Mouse (Mus musculus) hindbrain, embryonic 10.5 days (tissue): ENCODE measurements around the gene Clmp. TPM values are rescaled to one million over a fixed set of nuclear protein-coding genes. Genes with fewer than 3 reads are reported as not detected.
A peak's percentile ranks its signal among the peaks of the same experiment; 100 is the strongest.

Source experiments
- DNase-seq: peaks from one replicate; pipeline ENCODE4 v3.0.0-alpha.2; 2017; ENCODE audit warnings: low spot score
- H3K27ac ChIP-seq: fragments of 300-500 bp; sonication (generic); 2 replicates; pipeline ENCODE4 v1.5.1; 2016; ENCODE audit warnings: mild to moderate bottlenecking, moderate library complexity
- H3K27me3 ChIP-seq: fragments of 300-500 bp; sonication (generic); 2 replicates; pipeline ENCODE4 v1.6.1; 2016; ENCODE audit warnings: mild to moderate bottlenecking; ENCODE audit not compliant: poor library complexity, insufficient read depth, severe bottlenecking
- H3K36me3 ChIP-seq: fragments of 300-500 bp; sonication (generic); 2 replicates; pipeline ENCODE4 v1.6.1; 2016; ENCODE audit warnings: mild to moderate bottlenecking, moderate library complexity
- H3K4me1 ChIP-seq: fragments of 300-500 bp; sonication (generic); replicated peaks from 2 replicates; pipeline ENCODE4 v1.6.1; 2016; ENCODE audit warnings: mild to moderate bottlenecking
- H3K4me3 ChIP-seq: fragments of 300-500 bp; sonication (generic); 2 replicates; pipeline ENCODE4 v1.5.1; 2016; ENCODE audit warnings: mild to moderate bottlenecking, moderate library complexity
- H3K9me3 ChIP-seq: fragments of 300-500 bp; sonication (generic); 2 replicates; pipeline ENCODE4 v1.6.1; 2016; ENCODE audit warnings: mild to moderate bottlenecking, moderate library complexity
- WGBS: fragments of 180-500 bp; shearing (Covaris S2); methylation state at CpG from one replicate; pipeline ENCODE4 v1.1.7; 2016; 5-methylcytosine and 5-hydroxymethylcytosine counted together
- polyA plus RNA-seq: library from polyadenylated mRNA; unstranded; fragments of >200 nt; fragmentation: Nextera tagmentation; extraction: Ambion mirVana; gene quantifications from 2 replicates; pipeline ENCODE4 v1.2.1, GENCODE M21; 2016

The Clmp gene
- polyA plus RNA-seq, 1 experiment from 2014 or later, result 37.0 TPM

DNA sequence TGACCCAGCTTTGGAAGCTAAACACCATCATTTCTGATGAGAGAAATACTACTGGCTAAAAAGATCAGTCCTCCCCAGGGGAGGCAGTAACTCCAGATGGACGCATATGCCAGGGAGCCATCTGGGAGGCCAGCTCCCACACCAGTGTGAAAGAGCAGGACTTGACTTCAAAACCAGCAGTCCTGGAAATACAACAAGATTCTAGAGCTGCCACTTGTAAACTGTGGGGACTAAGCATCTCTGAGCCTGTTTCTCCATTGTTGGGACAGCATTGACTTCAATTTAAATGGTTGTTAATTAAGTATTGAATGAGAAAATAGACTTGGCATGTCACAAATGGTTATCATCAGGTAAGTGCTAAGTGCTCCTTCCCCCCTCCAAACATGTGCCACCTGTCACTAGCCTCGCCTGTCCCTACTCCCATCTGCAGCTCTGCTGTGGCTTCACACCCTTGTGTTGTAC is 37.6 kb downstream of the Clmp start:
- 0 out of 2 replicates have a peak overlapping the region, but pooled peaks have one; percentile 29 for H3K27ac ChIP-seq
- peaks cover 34% of the 10 kb centered on the region for H3K4me1 ChIP-seq
- no peak overlapping the region for H3K4me3 ChIP-seq
- H3K27me3 ChIP-seq, result no peaks in the 10 kb centered on the region
- no peaks in the 10 kb centered on the region for H3K36me3 ChIP-seq
- DNase-seq, result no peak
- WGBS, result 64% methylated on average over 2 of the region's 2 CpGs
- H3K9me3 ChIP-seq, result no peaks in the 10 kb centered on the region

- no peak for DNase-seq
- Histone ChIP-seq H3K4me3 (no peak overlapping the region), H3K27me3 (no peaks in the 10 kb centered on the region), H3K9me3 (no peaks in the 10 kb centered on the region), H3K36me3 (no peaks in the 10 kb centered on the region), H3K4me1 (peaks cover 30% of the 10 kb centered on the region), H3K27ac (peak overlapping the region; percentile 53; the same call in 1 of the 2 replicates)
- 53% methylated on average over 5 of the region's 5 CpGs for WGBS
Observed at GRCm38 (mm10) chr9:40724978-40725377, 39.2 kb downstream of the Clmp start.

DNA sequence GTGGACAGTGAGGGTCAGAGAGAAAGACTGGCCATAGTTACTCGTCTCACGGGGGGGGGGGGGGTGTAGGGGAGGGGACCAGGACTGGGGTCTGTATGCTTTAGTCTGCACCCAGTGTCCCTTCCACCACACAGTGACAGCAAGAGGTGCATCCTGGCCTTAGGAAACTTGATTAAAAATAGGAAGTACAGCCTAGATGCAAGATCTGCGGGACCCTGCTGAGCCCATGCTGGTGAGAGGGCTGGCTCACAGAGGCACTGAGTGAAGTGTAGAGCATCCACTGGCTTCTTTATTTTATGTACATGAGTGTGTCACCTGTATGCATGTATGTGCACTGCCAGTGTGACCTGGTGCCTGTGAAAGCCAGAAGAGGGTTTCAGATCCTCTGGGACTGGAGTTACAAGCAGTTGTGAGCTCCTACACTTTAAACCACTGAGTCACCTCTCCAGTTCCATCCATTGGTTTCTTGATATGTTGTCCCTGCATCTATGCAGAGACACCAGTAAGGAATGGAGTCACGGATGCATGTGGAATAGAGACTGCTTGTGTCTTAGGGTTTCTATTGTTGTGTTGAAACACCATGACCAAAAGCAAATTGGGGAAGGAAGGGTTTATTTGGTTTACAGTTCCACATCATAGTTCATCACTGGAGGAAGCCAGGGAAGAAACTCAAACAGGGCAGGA is 41.5 kb downstream of the Clmp start:
- 77% methylated on average over 4 of the region's 4 CpGs for WGBS
- H3K4me1 ChIP-seq, result peaks cover 40% of the 10 kb centered on the region
- H3K27me3 ChIP-seq, result no peaks in the 10 kb centered on the region
- no peak for DNase-seq
- H3K36me3 ChIP-seq, result no peaks in the 10 kb centered on the region
- no peak overlapping the region for H3K4me3 ChIP-seq
- H3K9me3 ChIP-seq, result no peaks in the 10 kb centered on the region
- no peak overlapping the region for H3K27ac ChIP-seq

DNA sequence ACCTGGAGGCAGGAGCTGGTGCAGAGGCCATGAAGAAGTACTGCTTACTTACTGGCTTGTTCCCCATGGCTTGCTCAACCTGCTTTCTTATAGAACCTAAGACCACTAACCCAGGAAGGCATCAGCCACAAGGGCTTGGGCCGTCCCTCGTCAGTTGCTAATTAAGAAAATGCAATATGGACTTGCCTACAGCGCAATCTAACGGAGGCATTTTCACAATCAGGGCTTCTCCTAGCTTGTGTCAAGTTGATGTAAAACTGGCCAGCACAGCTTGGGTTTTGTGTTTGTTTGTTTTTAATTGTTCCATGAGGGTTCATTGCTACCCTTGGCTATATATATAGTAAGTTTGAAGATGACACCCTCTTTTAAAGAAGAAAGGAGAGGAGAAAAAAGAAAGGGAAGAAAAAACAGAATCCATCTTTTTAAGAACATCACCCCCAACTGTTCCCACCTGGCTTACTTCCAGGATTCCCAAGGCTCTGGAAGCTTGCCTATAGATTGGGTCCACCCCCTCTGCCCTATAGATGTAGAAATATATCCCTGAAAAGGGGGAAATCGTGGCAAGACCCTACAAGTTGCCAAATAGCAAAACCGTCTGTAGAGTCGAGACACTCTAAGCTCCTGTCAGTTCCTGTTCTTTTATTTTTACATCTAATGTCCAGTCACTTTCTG is 42.2 kb downstream of the Clmp start:
- DNase-seq, result no peak
- Histone ChIP-seq H3K27ac (no peak overlapping the region), H3K36me3 (no peaks in the 10 kb centered on the region), H3K27me3 (no peaks in the 10 kb centered on the region), H3K9me3 (no peaks in the 10 kb centered on the region), H3K4me3 (no peak overlapping the region), H3K4me1 (peaks cover 42% of the 10 kb centered on the region)
- 90% methylated on average over 7 of the region's 7 CpGs for WGBS

DNA sequence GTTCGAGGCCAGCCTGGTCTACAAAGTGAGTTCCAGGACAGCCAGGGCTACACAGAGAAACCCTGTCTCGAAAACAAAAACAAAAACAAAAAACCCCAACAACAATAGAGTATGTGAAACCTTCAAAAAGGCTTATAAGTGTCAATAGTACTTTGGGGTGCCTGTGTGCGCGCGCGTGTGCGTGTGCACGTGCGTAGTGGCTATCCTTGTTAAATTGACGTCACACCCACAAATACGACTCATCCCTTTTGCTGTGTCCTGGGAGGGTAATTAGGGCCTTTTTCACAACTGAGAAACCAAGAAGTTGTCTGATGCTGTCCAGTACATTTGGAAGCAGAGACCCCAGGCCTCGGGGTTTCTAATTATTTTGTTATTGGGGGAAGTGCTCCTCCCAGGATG is 44.5 kb downstream of the Clmp start:
- peak overlapping the region; percentile 56 for H3K4me3 ChIP-seq
- no peaks in the 10 kb centered on the region for H3K27me3 ChIP-seq
- H3K27ac ChIP-seq, result peak overlapping the region; percentile 93
- peaks cover 34% of the 10 kb centered on the region for H3K4me1 ChIP-seq
- 54% methylated on average over 12 of the region's 12 CpGs for WGBS
- H3K9me3 ChIP-seq, result no peaks in the 10 kb centered on the region
- H3K36me3 ChIP-seq, result no peaks in the 10 kb centered on the region
- no peak for DNase-seq

DNA sequence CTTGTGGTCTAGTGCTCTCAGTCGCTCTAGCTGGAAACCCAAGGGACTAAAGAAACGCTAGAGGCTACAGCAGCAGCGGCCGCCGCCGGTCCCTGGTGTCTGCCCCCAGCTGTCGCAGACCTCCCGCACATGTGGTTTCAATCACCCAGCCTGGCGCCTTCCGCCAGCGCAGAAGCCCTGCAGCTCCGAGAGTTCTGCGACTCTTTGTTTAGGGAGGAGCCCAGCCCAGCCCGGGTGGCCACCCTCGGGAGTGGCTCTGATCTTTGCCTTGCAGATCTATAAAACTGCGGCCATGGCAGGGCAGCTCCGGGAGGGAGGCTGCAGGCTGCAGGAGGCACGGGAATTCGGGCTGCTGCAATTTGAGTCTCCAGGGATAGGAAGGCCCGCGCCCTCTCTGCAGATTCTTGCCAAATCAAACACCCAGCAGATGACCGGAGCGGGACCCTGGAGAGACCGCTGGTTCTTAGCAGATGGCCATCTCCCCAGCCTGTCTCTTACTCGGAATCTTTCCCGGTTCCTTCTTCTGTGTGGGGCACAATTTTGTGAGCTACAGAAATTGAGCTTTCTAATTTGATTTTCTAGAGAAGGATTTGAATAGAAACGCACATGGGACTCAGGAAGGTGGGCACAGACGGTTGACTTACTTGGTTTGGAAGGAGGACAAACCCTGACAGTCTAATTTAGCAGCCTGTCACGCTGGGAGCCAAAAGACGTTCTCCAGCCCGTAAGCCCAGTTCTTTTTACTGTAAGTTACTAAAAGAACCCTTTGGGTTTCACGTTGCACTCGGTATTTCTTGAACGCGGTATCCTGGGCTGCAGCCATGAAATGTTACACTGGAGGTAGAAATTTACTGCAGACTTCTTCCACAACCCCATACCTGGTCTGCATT is 45.2 kb downstream of the Clmp start:
- WGBS, result under 1% methylated on average over 35 of the region's 35 CpGs

GRCm38 (mm10) chr9:40731591-40732048 is 45.9 kb downstream of the Clmp start:
- 11% methylated on average over 7 of the region's 7 CpGs for WGBS
- Histone ChIP-seq H3K4me3 (peak overlapping the region; percentile 56), H3K4me1 (peaks cover 32% of the 10 kb centered on the region), H3K36me3 (no peaks in the 10 kb centered on the region), H3K27ac (peak overlapping the region; percentile 93), H3K27me3 (no peaks in the 10 kb centered on the region), H3K9me3 (no peaks in the 10 kb centered on the region)
- no peak for DNase-seq

More for the DNA sequence above, 45.2 kb downstream of the Clmp start:
- no peaks in the 10 kb centered on the region for H3K27me3 ChIP-seq
- H3K36me3 ChIP-seq, result no peaks in the 10 kb centered on the region
- no peaks in the 10 kb centered on the region for H3K9me3 ChIP-seq
- H3K4me3 ChIP-seq, result peak overlapping the region; percentile 56
- peak; percentile 86 for DNase-seq
- H3K4me1 ChIP-seq, result peaks cover 32% of the 10 kb centered on the region
- H3K27ac ChIP-seq, result peak overlapping the region; percentile 93

DNA sequence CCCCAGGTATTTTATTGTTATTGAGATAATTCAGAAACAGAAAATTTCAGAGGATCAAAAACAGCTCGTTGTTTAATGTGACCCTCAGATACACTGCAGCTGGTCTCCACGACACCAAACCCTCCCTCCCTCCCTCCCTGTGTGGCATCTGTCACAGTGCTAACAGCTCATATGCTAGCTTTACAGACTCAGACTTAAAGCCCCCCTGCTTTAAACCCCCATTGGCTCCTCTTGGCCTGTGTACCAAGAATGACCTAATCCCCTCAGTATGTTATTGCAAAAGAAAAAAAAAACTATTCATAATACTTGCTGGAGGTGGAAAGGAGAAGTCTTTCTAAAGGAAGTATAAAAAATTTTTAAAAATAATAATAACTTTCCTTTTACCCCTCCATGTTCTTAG is 46.5 kb downstream of the Clmp start:
- Histone ChIP-seq H3K27me3 (no peaks in the 10 kb centered on the region), H3K4me3 (no peak overlapping the region), H3K4me1 (peaks cover 32% of the 10 kb centered on the region), H3K9me3 (no peaks in the 10 kb centered on the region), H3K27ac (peak overlapping the region; percentile 93), H3K36me3 (no peaks in the 10 kb centered on the region)
- DNase-seq, result no peak
- 28% methylated on average over 2 of the region's 2 CpGs for WGBS

DNA sequence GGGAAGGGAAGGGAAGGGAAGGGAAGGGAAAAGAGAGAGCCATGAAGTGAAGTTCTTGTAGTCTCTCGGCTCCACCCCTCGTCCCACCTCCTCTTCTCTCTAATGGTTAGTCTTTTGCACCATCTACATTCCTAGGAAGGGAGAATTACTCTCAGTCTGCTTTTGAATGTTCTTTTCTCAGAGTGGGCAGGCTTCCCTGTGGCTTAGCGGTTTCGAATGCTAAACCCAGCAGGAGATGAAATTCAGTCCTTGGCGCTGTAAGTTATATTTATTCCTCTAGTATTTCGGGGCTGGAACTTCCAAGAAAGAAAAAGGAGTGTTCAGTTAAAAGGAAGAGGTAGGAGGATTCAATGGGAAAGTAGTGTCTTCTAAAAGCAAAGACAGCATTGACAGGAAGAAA is 51.4 kb downstream of the Clmp start:
- no peaks in the 10 kb centered on the region for H3K36me3 ChIP-seq
- H3K4me3 ChIP-seq, result no peak overlapping the region
- WGBS, result 80% methylated on average over 6 of the region's 6 CpGs
- no peaks in the 10 kb centered on the region for H3K9me3 ChIP-seq
- DNase-seq, result no peak
- peaks cover 11% of the 10 kb centered on the region for H3K4me1 ChIP-seq
- no peak overlapping the region for H3K27ac ChIP-seq
- H3K27me3 ChIP-seq, result no peaks in the 10 kb centered on the region

DNA sequence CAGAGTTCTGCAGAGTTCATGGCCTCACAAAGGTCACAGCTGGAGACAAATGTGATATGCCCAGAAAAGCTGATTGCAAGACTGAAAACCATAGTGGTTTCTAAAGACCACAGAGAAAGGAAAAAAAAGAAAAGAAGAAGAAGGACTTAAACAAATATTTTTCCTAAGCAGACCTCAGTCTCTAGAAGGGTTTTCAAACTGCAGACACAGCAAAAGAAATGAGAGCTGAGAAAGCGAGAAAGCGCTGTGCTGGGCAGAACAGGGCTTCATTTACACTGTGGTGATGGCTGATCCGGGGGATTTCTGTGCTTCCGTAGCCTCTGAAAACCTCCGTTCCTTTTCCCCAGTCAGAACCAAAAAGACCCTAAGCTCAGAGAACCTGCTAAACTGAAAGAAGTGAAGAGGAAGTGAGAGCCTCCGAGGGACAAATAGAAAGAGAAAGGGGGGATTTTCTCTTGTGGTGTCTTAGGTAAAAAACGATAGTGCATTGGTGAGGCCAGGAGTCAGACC is 57.8 kb downstream of the Clmp start:
- DNase-seq, result no peak
- Histone ChIP-seq H3K36me3 (no peaks in the 10 kb centered on the region), H3K27me3 (no peaks in the 10 kb centered on the region), H3K9me3 (no peaks in the 10 kb centered on the region), H3K4me3 (no peak overlapping the region), H3K4me1 (peaks cover 28% of the 10 kb centered on the region), H3K27ac (peak overlapping the region; percentile 54)
- 50% methylated on average over 7 of the region's 7 CpGs for WGBS

DNA sequence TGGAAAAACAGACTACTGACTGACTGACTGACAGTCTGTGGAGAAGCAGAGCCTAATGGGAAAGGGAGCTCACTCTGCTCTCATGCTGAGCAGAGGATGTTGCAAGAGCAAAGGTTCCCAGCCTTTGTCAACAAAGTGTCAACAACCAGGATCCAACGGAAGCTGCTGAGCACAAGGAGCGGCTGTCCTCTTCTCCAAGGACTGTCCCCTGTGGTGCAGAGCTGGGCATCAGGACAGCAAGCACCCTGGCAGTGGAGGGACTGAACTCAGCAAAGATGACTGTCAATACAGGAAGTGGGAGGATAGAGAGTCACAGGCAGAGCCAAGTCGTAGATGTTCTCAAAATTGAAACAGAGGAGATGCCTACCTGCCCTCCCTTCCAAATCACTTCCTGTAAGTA is 58.5 kb downstream of the Clmp start:
- no peak for DNase-seq
- no peaks in the 10 kb centered on the region for H3K27me3 ChIP-seq
- no peaks in the 10 kb centered on the region for H3K9me3 ChIP-seq
- peaks cover 28% of the 10 kb centered on the region for H3K4me1 ChIP-seq
- 40% methylated on average over 3 of the region's 3 CpGs for WGBS
- no peak overlapping the region for H3K4me3 ChIP-seq
- H3K27ac ChIP-seq, result peak overlapping the region; percentile 29
- no peaks in the 10 kb centered on the region for H3K36me3 ChIP-seq

GRCm38 (mm10) chr9:40746796-40747195 is 61.0 kb downstream of the Clmp start:
- WGBS, result 89% methylated on average over 9 of the region's 9 CpGs
- peaks cover 41% of the 10 kb centered on the region for H3K4me1 ChIP-seq
- no peak overlapping the region for H3K4me3 ChIP-seq
- H3K9me3 ChIP-seq, result no peaks in the 10 kb centered on the region
- H3K36me3 ChIP-seq, result no peaks in the 10 kb centered on the region
- DNase-seq, result no peak
- no peak overlapping the region for H3K27ac ChIP-seq
- H3K27me3 ChIP-seq, result no peaks in the 10 kb centered on the region
